Mouse (Mus musculus) embryonic facial prominence, embryonic 15.5 days (tissue): ENCODE measurements around the gene Amh. TPM values are rescaled to one million over a fixed set of nuclear protein-coding genes. Genes with fewer than 3 reads are reported as not detected.

ENCODE experiments used
- ATAC-seq: fragments of 200-750 bp; cut with Nextera tagmentation; 2 replicates; pipeline ENCODE4 v1.8.0; 2017; ENCODE audit warnings: low read depth, moderate TSS enrichment; ENCODE audit not compliant: insufficient number of reproducible peaks, low FRiP score, low TSS enrichment
- H3K27ac ChIP-seq: fragments of 300-500 bp; sonication (generic); replicated peaks from 2 replicates; pipeline ENCODE4 v1.5.1; 2015; ENCODE audit warnings: mild to moderate bottlenecking, inconsistent platforms
- H3K27me3 ChIP-seq: fragments of 300-500 bp; sonication (generic); 2 replicates; pipeline ENCODE4 v1.6.1; 2015; ENCODE audit warnings: inconsistent platforms
- H3K36me3 ChIP-seq: fragments of 300-500 bp; sonication (generic); 2 replicates; pipeline ENCODE4 v1.6.1; 2015; ENCODE audit warnings: mild to moderate bottlenecking, inconsistent platforms
- H3K4me1 ChIP-seq: fragments of 300-500 bp; sonication (generic); 2 replicates; pipeline ENCODE4 v1.6.1; 2015; ENCODE audit warnings: inconsistent platforms
- H3K4me2 ChIP-seq: fragments of 300-500 bp; sonication (generic); replicated peaks from 2 replicates; pipeline ENCODE4 v1.6.1; 2015; ENCODE audit warnings: mild to moderate bottlenecking, inconsistent platforms
- H3K4me3 ChIP-seq: fragments of 300-500 bp; sonication (generic); replicated peaks from 2 replicates; pipeline ENCODE4 v1.5.1; 2015; ENCODE audit warnings: mild to moderate bottlenecking, inconsistent platforms
- H3K9ac ChIP-seq: fragments of 300-500 bp; sonication (generic); 2 replicates; pipeline ENCODE4 v1.6.1; 2015; ENCODE audit warnings: inconsistent platforms
- H3K9me3 ChIP-seq: fragments of 300-500 bp; sonication (generic); replicated peaks from 2 replicates; pipeline ENCODE4 v1.6.1; 2016; ENCODE audit warnings: inconsistent platforms
- WGBS: fragments of 180-500 bp; shearing (Covaris S2); methylation state at CpG from one replicate; pipeline ENCODE4 v1.1.7; 2015; 5-methylcytosine and 5-hydroxymethylcytosine counted together
- polyA plus RNA-seq: library from polyadenylated mRNA; unstranded; fragments of >200 nt; fragmentation: Nextera tagmentation; extraction: Ambion mirVana; gene quantifications from 2 replicates; pipeline ENCODE4 v1.2.1, GENCODE M21; 2015

Gene Amh
- polyA plus RNA-seq: 0.09 TPM in 1 of 2 replicates, not detected in the other

DNA sequence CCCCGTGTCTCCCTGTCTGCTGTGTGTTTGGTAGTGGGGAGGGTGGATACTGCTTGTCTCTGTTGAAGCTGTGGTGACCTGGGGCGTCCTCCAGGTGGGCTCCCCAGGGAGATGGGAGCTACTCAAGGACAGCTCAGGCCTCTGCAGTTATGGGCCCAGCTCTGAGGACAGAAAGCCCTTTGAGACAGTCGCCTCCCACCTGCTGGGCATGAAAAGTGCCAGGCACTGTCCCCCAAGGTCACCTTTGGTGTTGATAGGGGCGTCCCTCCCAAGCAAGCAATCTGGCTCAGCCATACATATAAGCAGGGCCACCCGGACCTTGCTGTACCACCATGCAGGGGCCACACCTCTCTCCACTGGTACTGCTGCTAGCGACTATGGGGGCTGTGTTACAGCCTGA is at the start of gene Amh:
Gene Amh (plus strand): TSS at position 328 of the 400 bp plus-strand sequence.
- Histone ChIP-seq H3K36me3 (peaks cover 45% of the 10 kb centered on the region), H3K9me3 (no peaks in the 10 kb centered on the region), H3K4me1 (peaks cover 47% of the 10 kb centered on the region), H3K4me3 (no peak within 1 kb of the TSS), H3K27me3 (peaks cover 18% of the 10 kb centered on the region), H3K9ac (no peak within 1 kb of the TSS), H3K4me2 (no peak within 1 kb of the TSS), H3K27ac (no peak within 1 kb of the TSS)
- 68% methylated on average over 6 of the region's 6 CpGs for WGBS
- ATAC-seq: no peak

GRCm38 (mm10) chr10:80755291-80756015 is 49.6 kb upstream of the Amh start:
- Histone ChIP-seq H3K36me3 (no peaks in the 10 kb centered on the region), H3K4me1 (peaks cover 57% of the 10 kb centered on the region), H3K9me3 (no peaks in the 10 kb centered on the region), H3K9ac (peak overlapping the region; percentile 86), H3K27me3 (no peaks in the 10 kb centered on the region), H3K4me2 (peak overlapping the region; percentile 80), H3K4me3 (peak overlapping the region; percentile 85), H3K27ac (peak overlapping the region; percentile 82)
- no peak for ATAC-seq
- WGBS: under 1% methylated on average over 72 of the region's 75 CpGs

- no peak overlapping the region for H3K27ac ChIP-seq
- H3K4me3 ChIP-seq: peak overlapping the region; percentile 85
- H3K36me3 ChIP-seq: no peaks in the 10 kb centered on the region
- no peak for ATAC-seq
- no peaks in the 10 kb centered on the region for H3K9me3 ChIP-seq
- peaks cover 59% of the 10 kb centered on the region for H3K4me1 ChIP-seq
- H3K27me3 ChIP-seq: no peaks in the 10 kb centered on the region
- peak overlapping the region; percentile 80 for H3K4me2 ChIP-seq
- H3K9ac ChIP-seq: peak overlapping the region; percentile 86
- WGBS: 33% methylated on average over 3 of the region's 3 CpGs
Observed at GRCm38 (mm10) chr10:80756099-80756498, 48.9 kb upstream of the Amh start.

GRCm38 (mm10) chr10:80756509-80756908 is 48.5 kb upstream of the Amh start:
- Histone ChIP-seq H3K4me3 (peak overlapping the region; percentile 85), H3K9ac (peak overlapping the region; percentile 86; the same call in 1 of the 2 replicates), H3K27ac (no peak overlapping the region), H3K9me3 (no peaks in the 10 kb centered on the region), H3K36me3 (no peaks in the 10 kb centered on the region), H3K4me2 (peak overlapping the region; percentile 80), H3K4me1 (peaks cover 58% of the 10 kb centered on the region), H3K27me3 (no peaks in the 10 kb centered on the region)
- 46% methylated on average over 2 of the region's 2 CpGs for WGBS
- ATAC-seq: no peak

GRCm38 (mm10) chr10:80756967-80757366 is 48.1 kb upstream of the Amh start:
- H3K9me3 ChIP-seq: no peaks in the 10 kb centered on the region
- H3K4me1 ChIP-seq: peaks cover 54% of the 10 kb centered on the region
- WGBS: 67% methylated on average over 4 of the region's 4 CpGs
- H3K9ac ChIP-seq: 0 out of 2 replicates have a peak overlapping the region, but pooled peaks have one; percentile 6
- H3K27ac ChIP-seq: 0 out of 2 replicates have a peak overlapping the region, but pooled peaks have one; percentile 4
- H3K27me3 ChIP-seq: no peaks in the 10 kb centered on the region
- H3K4me3 ChIP-seq: peak overlapping the region; percentile 85
- no peaks in the 10 kb centered on the region for H3K36me3 ChIP-seq
- peak overlapping the region; percentile 80 for H3K4me2 ChIP-seq
- ATAC-seq: no peak

GRCm38 (mm10) chr10:80757717-80758116 is 47.3 kb upstream of the Amh start:
- ATAC-seq: 0 out of 2 replicates have a peak, but pooled peaks have one; percentile 21
- Histone ChIP-seq H3K4me1 (peaks cover 46% of the 10 kb centered on the region), H3K4me2 (0 out of 2 replicates have a peak overlapping the region, but pooled peaks have one; percentile 80), H3K4me3 (no peak overlapping the region; the same call in 1 of the 2 replicates), H3K36me3 (no peaks in the 10 kb centered on the region), H3K9me3 (no peaks in the 10 kb centered on the region), H3K9ac (no peak overlapping the region), H3K27me3 (no peaks in the 10 kb centered on the region), H3K27ac (0 out of 2 replicates have a peak overlapping the region, but pooled peaks have one; percentile 4)
- WGBS: 31% methylated on average over 5 of the region's 5 CpGs

GRCm38 (mm10) chr10:80758651-80759050 is 46.4 kb upstream of the Amh start:
- WGBS: 63% methylated on average over 7 of the region's 7 CpGs
- Histone ChIP-seq H3K9me3 (no peaks in the 10 kb centered on the region), H3K27me3 (no peaks in the 10 kb centered on the region), H3K4me3 (no peak overlapping the region), H3K4me1 (peaks cover 46% of the 10 kb centered on the region), H3K27ac (no peak overlapping the region), H3K36me3 (no peaks in the 10 kb centered on the region; the same call in 1 of the 2 replicates), H3K9ac (no peak overlapping the region), H3K4me2 (no peak overlapping the region)
- no peak for ATAC-seq

DNA sequence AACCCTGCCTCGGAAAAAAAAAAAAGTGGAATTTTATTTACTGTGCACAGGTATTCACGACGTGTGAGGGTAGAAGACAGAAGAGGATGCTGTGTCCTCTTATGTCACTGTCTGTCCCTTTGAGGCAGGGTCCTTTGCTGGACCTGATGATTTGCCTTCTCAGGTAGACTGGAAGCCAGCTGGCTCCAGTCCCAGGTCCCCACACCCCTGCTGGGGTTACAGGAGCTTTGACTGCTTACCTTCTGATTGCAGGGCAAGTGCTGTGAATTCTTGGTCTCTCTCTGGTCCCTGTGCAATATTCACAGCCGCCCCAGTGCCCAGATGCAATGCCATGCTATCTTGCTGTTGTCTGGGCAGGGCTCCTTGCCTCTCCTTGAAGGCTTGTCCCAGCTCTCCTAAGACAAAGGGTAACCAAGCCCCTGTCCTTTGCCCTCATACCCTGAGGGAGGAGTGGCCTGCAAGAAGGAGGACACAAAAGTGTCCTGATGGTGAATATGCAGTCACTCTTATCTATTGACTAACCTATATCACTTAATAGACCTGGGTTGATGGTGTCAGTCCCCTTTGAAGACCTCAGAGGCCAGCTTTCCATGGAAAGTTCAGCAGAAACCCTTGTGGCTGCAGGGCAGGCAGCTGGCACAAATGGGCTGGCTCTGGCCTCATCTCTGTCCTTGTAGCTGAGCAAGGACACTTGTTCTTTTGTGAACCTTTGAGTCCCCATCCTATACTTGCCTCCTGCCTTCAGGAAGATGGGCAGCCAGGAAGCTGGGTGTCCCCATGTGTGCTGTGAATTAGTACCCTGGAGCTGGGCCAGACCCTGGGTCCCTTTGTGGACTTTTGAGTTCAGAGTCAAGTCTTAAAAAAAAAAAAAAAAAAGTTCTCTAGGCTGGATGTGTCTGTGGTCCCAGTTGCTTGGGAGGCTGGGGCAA is 44.2 kb upstream of the Amh start:
- WGBS: 84% methylated on average over 4 of the region's 4 CpGs
- Histone ChIP-seq H3K4me1 (peaks cover 48% of the 10 kb centered on the region), H3K27ac (no peak overlapping the region), H3K9me3 (no peaks in the 10 kb centered on the region), H3K4me2 (no peak overlapping the region), H3K9ac (no peak overlapping the region), H3K36me3 (peaks cover 7% of the 10 kb centered on the region; the same call in 1 of the 2 replicates), H3K4me3 (no peak overlapping the region), H3K27me3 (no peaks in the 10 kb centered on the region)
- no peak for ATAC-seq

DNA sequence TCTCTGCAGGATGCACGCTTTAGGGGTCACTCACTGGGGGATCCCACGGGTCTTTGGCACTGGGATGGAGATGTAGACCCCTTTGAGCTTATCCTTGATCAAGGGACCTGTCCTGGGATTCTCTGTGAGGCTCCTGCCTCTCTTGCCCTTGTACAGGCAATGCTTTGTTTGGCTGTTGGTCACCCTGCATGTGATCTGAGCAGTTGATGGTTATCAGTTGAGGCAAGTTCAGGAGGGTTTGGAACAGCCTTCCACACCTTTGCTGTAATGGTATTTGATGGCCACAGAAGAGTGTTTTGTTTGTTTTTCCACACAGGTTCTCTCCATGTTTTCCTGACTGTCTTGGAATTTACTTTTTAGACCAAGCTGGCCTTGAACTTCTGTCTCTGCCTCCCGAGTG is 43.2 kb upstream of the Amh start:
- ATAC-seq: no peak
- Histone ChIP-seq H3K9ac (no peak overlapping the region), H3K4me3 (no peak overlapping the region), H3K27ac (no peak overlapping the region), H3K9me3 (no peaks in the 10 kb centered on the region), H3K4me1 (peaks cover 38% of the 10 kb centered on the region), H3K4me2 (no peak overlapping the region), H3K36me3 (peaks cover 17% of the 10 kb centered on the region), H3K27me3 (no peaks in the 10 kb centered on the region)
- 77% methylated on average over 3 of the region's 3 CpGs for WGBS

DNA sequence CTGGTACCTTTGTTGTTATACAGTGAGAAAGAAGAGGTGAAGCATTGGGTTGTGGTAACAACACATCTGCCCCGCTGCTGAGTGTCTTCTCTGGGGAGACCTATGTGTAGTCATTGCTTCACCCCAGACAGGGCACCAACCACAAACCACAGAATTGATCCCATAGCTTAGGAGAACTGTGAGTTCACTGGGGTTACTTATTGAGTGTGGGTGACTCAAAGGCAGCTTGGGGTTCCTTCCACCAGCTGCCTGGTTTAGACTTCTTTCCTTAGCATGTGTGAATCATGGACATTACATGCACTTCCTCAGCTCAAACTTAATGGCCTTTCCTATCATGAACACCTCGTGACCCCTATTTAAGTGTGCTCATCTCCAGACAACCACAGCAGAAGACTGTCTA is 41.5 kb upstream of the Amh start:
- H3K27me3 ChIP-seq: no peaks in the 10 kb centered on the region
- H3K9ac ChIP-seq: no peak overlapping the region
- 84% methylated on average over 2 of the region's 2 CpGs for WGBS
- no peak overlapping the region for H3K4me3 ChIP-seq
- peaks cover 21% of the 10 kb centered on the region; the same call in 1 of the 2 replicates for H3K4me1 ChIP-seq
- H3K9me3 ChIP-seq: no peaks in the 10 kb centered on the region
- H3K36me3 ChIP-seq: peaks cover 31% of the 10 kb centered on the region
- no peak overlapping the region for H3K27ac ChIP-seq
- H3K4me2 ChIP-seq: no peak overlapping the region
- ATAC-seq: no peak

GRCm38 (mm10) chr10:80765746-80766145 is 39.3 kb upstream of the Amh start:
- H3K27ac ChIP-seq: no peak overlapping the region
- H3K4me3 ChIP-seq: no peak overlapping the region
- peaks cover 10% of the 10 kb centered on the region; the same call in 1 of the 2 replicates for H3K4me1 ChIP-seq
- no peak overlapping the region for H3K9ac ChIP-seq
- ATAC-seq: no peak
- no peak overlapping the region for H3K4me2 ChIP-seq
- H3K36me3 ChIP-seq: peaks cover 51% of the 10 kb centered on the region
- no peaks in the 10 kb centered on the region for H3K9me3 ChIP-seq
- WGBS: 73% methylated on average over 2 of the region's 2 CpGs
- H3K27me3 ChIP-seq: no peaks in the 10 kb centered on the region
